Mouse (Mus musculus): ENCODE measurements around the gene Lrfn1.
A peak's percentile ranks its signal among the peaks of the same experiment; 100 is the strongest.

GRCm38 (mm10) chr7:28492310-28492709, 40.5 kb downstream of the Lrfn1 start:
- TF ChIP-seq CTCF (IDR thresholded peaks at IDR 0.05; ENCODE audit: control insufficient read depth, insufficient read depth, insufficient replicate concordance, low read depth, low read length): no peak
- peak; percentile 75; the same call in 1 of the 2 replicates for TF ChIP-seq POLR2A (IDR thresholded peaks at IDR 0.05; ENCODE audit: control insufficient read depth, low read depth, low read length)

Data from testis, adult 2 months (tissue).